Mouse (Mus musculus): ENCODE data around the gene Pigr. TPM values are rescaled to one million over a fixed set of nuclear protein-coding genes. Genes with fewer than 3 reads are reported as not detected.

The Pigr gene
- polyA plus RNA-seq, 1 experiment: 0.17 TPM

GRCm38 (mm10) chr1:130883146-130883545, 56.7 kb downstream of the Pigr start:
- TF ChIP-seq CTCF (IDR thresholded peaks at IDR 0.05; ENCODE audit: control insufficient read depth, insufficient read depth, insufficient replicate concordance, low read depth, low read length) (no peak), POLR2A (IDR thresholded peaks at IDR 0.05; ENCODE audit: control insufficient read depth, low read depth, low read length) (no peak)
- H3K27ac ChIP-seq (ENCODE audit: control insufficient read depth, insufficient read depth, low read depth, low read length): no peak overlapping the region

GRCm38 (mm10) chr1:130887354-130887753, 60.9 kb downstream of the Pigr start, which contains the start of gene Il24:
TSS of gene Il24 (minus strand) at chr1:130887454.
- Histone ChIP-seq H3K36me3 (ENCODE audit: control insufficient read depth, insufficient read depth, low read length) (no peaks in the 10 kb centered on the region), H3K27me3 (ENCODE audit: control insufficient read depth, insufficient read depth, low read length) (no peaks in the 10 kb centered on the region)
- TF ChIP-seq CTCF (IDR thresholded peaks at IDR 0.05; ENCODE audit: control insufficient read depth, insufficient read depth, insufficient replicate concordance, low read depth, low read length): no peak
- TF ChIP-seq POLR2A (IDR thresholded peaks at IDR 0.05; ENCODE audit: control insufficient read depth, low read depth, low read length): no peak

More at GRCm38 (mm10) chr1:130883146-130883545, 56.7 kb downstream of the Pigr start:
- Histone ChIP-seq H3K27me3 (ENCODE audit: control insufficient read depth, insufficient read depth, low read length) (no peaks in the 10 kb centered on the region; the same call in 1 of the 2 replicates), H3K4me1 (ENCODE audit: control insufficient read depth, insufficient read depth, low read length) (peaks cover 3% of the 10 kb centered on the region), H3K36me3 (ENCODE audit: control insufficient read depth, insufficient read depth, low read length) (no peaks in the 10 kb centered on the region), H3K4me3 (ENCODE audit: control insufficient read depth, low read depth, low read length) (no peak overlapping the region)

GRCm38 (mm10) chr1:130892446-130892845, 66.0 kb downstream of the Pigr start:
- no peak for TF ChIP-seq POLR2A (IDR thresholded peaks at IDR 0.05; ENCODE audit: control insufficient read depth, low read depth, low read length)
- no peak for TF ChIP-seq CTCF (IDR thresholded peaks at IDR 0.05; ENCODE audit: control insufficient read depth, insufficient read depth, insufficient replicate concordance, low read depth, low read length)
- H3K27me3 ChIP-seq (ENCODE audit: control insufficient read depth, insufficient read depth, low read length): no peaks in the 10 kb centered on the region
- H3K36me3 ChIP-seq (ENCODE audit: control insufficient read depth, insufficient read depth, low read length): no peaks in the 10 kb centered on the region
- H3K4me3 ChIP-seq (ENCODE audit: control insufficient read depth, low read depth, low read length): no peak overlapping the region
- no peak overlapping the region for H3K27ac ChIP-seq (ENCODE audit: control insufficient read depth, insufficient read depth, low read depth, low read length)
- no peaks in the 10 kb centered on the region for H3K4me1 ChIP-seq (ENCODE audit: control insufficient read depth, insufficient read depth, low read length)

More at GRCm38 (mm10) chr1:130887354-130887753, 60.9 kb downstream of the Pigr start, which contains the start of gene Il24:
- Histone ChIP-seq H3K4me3 (ENCODE audit: control insufficient read depth, low read depth, low read length) (no peak within 1 kb of the TSS), H3K27ac (ENCODE audit: control insufficient read depth, insufficient read depth, low read depth, low read length) (no peak within 1 kb of the TSS), H3K4me1 (ENCODE audit: control insufficient read depth, insufficient read depth, low read length) (no peaks in the 10 kb centered on the region)

GRCm38 (mm10) chr1:130893329-130894040, 67.0 kb downstream of the Pigr start:
- no peak for TF ChIP-seq POLR2A (IDR thresholded peaks at IDR 0.05; ENCODE audit: control insufficient read depth, low read depth, low read length)
- no peak for TF ChIP-seq CTCF (IDR thresholded peaks at IDR 0.05; ENCODE audit: control insufficient read depth, insufficient read depth, insufficient replicate concordance, low read depth, low read length)
- no peak overlapping the region for H3K27ac ChIP-seq (ENCODE audit: control insufficient read depth, insufficient read depth, low read depth, low read length)

GRCm38 (mm10) chr1:130894468-130894867, 68.0 kb downstream of the Pigr start:
- no peak for TF ChIP-seq CTCF (IDR thresholded peaks at IDR 0.05; ENCODE audit: control insufficient read depth, insufficient read depth, insufficient replicate concordance, low read depth, low read length)
- TF ChIP-seq POLR2A (IDR thresholded peaks at IDR 0.05; ENCODE audit: control insufficient read depth, low read depth, low read length): no peak
- H3K27ac ChIP-seq (ENCODE audit: control insufficient read depth, insufficient read depth, low read depth, low read length): no peak overlapping the region
- no peak overlapping the region for H3K4me3 ChIP-seq (ENCODE audit: control insufficient read depth, low read depth, low read length)
- H3K27me3 ChIP-seq (ENCODE audit: control insufficient read depth, insufficient read depth, low read length): no peaks in the 10 kb centered on the region
- H3K4me1 ChIP-seq (ENCODE audit: control insufficient read depth, insufficient read depth, low read length): no peaks in the 10 kb centered on the region
- no peaks in the 10 kb centered on the region for H3K36me3 ChIP-seq (ENCODE audit: control insufficient read depth, insufficient read depth, low read length)

More at GRCm38 (mm10) chr1:130893329-130894040, 67.0 kb downstream of the Pigr start:
- no peak overlapping the region for H3K4me3 ChIP-seq (ENCODE audit: control insufficient read depth, low read depth, low read length)
- no peaks in the 10 kb centered on the region for H3K36me3 ChIP-seq (ENCODE audit: control insufficient read depth, insufficient read depth, low read length)
- no peaks in the 10 kb centered on the region for H3K4me1 ChIP-seq (ENCODE audit: control insufficient read depth, insufficient read depth, low read length)
- no peaks in the 10 kb centered on the region for H3K27me3 ChIP-seq (ENCODE audit: control insufficient read depth, insufficient read depth, low read length)

Other genes starting within 250 kb of the Pigr start
- 109 and 160 TPM in 2 replicates for gene Zp3r, start 197.1 kb upstream of the Pigr start, polyA plus RNA-seq (2012; rRNA removed)
- gene C4bp, start 165.1 kb upstream of the Pigr start, polyA plus RNA-seq (2012; rRNA removed): 1.3 TPM in 1 of 2 replicates, not detected in the other
- 0.96 and 1.5 TPM in 2 replicates for gene Gm29427, start 110.9 kb upstream of the Pigr start, polyA plus RNA-seq (2012; rRNA removed)
- gene Yod1, start 109.4 kb upstream of the Pigr start, polyA plus RNA-seq (2012; rRNA removed): 10.4 and 11.2 TPM in 2 replicates
- gene Pfkfb2, start 97.4 kb upstream of the Pigr start, polyA plus RNA-seq (2012; rRNA removed): 30.9 and 33.0 TPM in 2 replicates
- gene AA986860, start 94.7 kb upstream of the Pigr start, polyA plus RNA-seq (2012; rRNA removed): 1.8 TPM in 2 replicates
- gene Fcamr, start 25.8 kb upstream of the Pigr start, polyA plus RNA-seq (2012; rRNA removed): 0.14 and 0.23 TPM in 2 replicates
- 18.7 and 29.0 TPM in 2 replicates for gene Fcmr, start 39.0 kb downstream of the Pigr start, polyA plus RNA-seq (2012; rRNA removed)
- not detected in 2 replicates for gene Il24, start 60.8 kb downstream of the Pigr start, polyA plus RNA-seq (2012; rRNA removed)
- gene Il20, start 84.8 kb downstream of the Pigr start, polyA plus RNA-seq (2012; rRNA removed): not detected in 2 replicates
- gene Il19, start 113.4 kb downstream of the Pigr start, polyA plus RNA-seq (2012; rRNA removed): not detected in 2 replicates
- gene Il10, start 193.2 kb downstream of the Pigr start, polyA plus RNA-seq (2012; rRNA removed): not detected in 2 replicates